Mouse (Mus musculus) intestine, postnatal 0 days (tissue): ENCODE data around the gene Setd5. TPM values are rescaled to one million over a fixed set of nuclear protein-coding genes. Genes with fewer than 3 reads are reported as not detected.

Source experiments
- ATAC-seq: fragments of 200-750 bp; cut with Nextera tagmentation; 2 replicates; pipeline ENCODE4 v1.8.0; 2017; ENCODE audit warnings: mild to moderate bottlenecking, moderate TSS enrichment, moderate library complexity
- H3K27ac ChIP-seq: fragments of 300-500 bp; sonication (generic); 2 replicates; pipeline ENCODE4 v1.5.1; 2014; ENCODE audit warnings: mild to moderate bottlenecking, low read depth, low read length, moderate library complexity
- H3K27me3 ChIP-seq: fragments of 300-500 bp; sonication (generic); replicated peaks from 2 replicates; pipeline ENCODE4 v1.6.1; 2014; ENCODE audit warnings: low read length, mixed read lengths; ENCODE audit not compliant: control insufficient read depth, insufficient read depth
- H3K36me3 ChIP-seq: fragments of 300-500 bp; sonication (generic); 2 replicates; pipeline ENCODE4 v1.6.1; 2014; ENCODE audit warnings: mild to moderate bottlenecking, moderate library complexity; ENCODE audit not compliant: control insufficient read depth, insufficient read depth
- H3K4me1 ChIP-seq: fragments of 300-500 bp; sonication (generic); replicated peaks from 2 replicates; pipeline ENCODE4 v1.6.1; 2014; ENCODE audit warnings: antibody characterized with exemption, low read length, mixed read lengths; ENCODE audit not compliant: control insufficient read depth, insufficient read depth
- H3K4me2 ChIP-seq: fragments of 300-500 bp; sonication (generic); replicated peaks from 2 replicates; pipeline ENCODE4 v1.6.1; 2014; ENCODE audit warnings: low read depth, mild to moderate bottlenecking, moderate library complexity
- H3K4me3 ChIP-seq: fragments of 300-500 bp; sonication (generic); 2 replicates; pipeline ENCODE4 v1.5.1; 2014; ENCODE audit warnings: low read depth, low read length
- H3K9ac ChIP-seq: fragments of 300-500 bp; sonication (generic); 2 replicates; pipeline ENCODE4 v1.6.1; 2014; ENCODE audit warnings: mild to moderate bottlenecking, low read depth, low read length
- H3K9me3 ChIP-seq: fragments of 300-500 bp; sonication (generic); 2 replicates; pipeline ENCODE4 v1.6.1; 2016; ENCODE audit warnings: mixed run types; ENCODE audit not compliant: control insufficient read depth
- CTCF ChIP-seq: sonication (generic); IDR thresholded peaks from 2 replicates; pipeline ENCODE4 v1.5.1; 2016; ENCODE audit warnings: low read depth, mild to moderate bottlenecking, control low read depth, antibody characterized with exemption, moderate library complexity
- WGBS: fragments of 180-500 bp; shearing (Covaris S2); extraction: QIAGEN DNeasy Blood & Tissue Kit; methylation state at CpG from one replicate; pipeline ENCODE4 v1.1.7; 2014; 5-methylcytosine and 5-hydroxymethylcytosine counted together
- polyA plus RNA-seq: library from polyadenylated mRNA; unstranded; fragments of >200 nt; fragmentation: Nextera tagmentation; extraction: Ambion mirVana; gene quantifications from 2 replicates; pipeline ENCODE4 v1.2.1, GENCODE M21; 2015

The Setd5 gene
- polyA plus RNA-seq, 1 experiment from 2014 or later: 32.2 TPM

GRCm38 (mm10) chr6:113156064-113156463 is 78.9 kb downstream of the Setd5 start:
- no peaks in the 10 kb centered on the region for H3K4me1 ChIP-seq
- peaks cover 49% of the 10 kb centered on the region for H3K36me3 ChIP-seq
- H3K9ac ChIP-seq: no peak overlapping the region
- 70% methylated on average over 4 of the region's 4 CpGs for WGBS
- no peaks in the 10 kb centered on the region for H3K27me3 ChIP-seq
- H3K4me3 ChIP-seq: no peak overlapping the region
- TF ChIP-seq CTCF: no peak
- peak; percentile 72; the same call in 1 of the 2 replicates for ATAC-seq
- H3K4me2 ChIP-seq: no peak overlapping the region
- H3K27ac ChIP-seq: no peak overlapping the region
- no peaks in the 10 kb centered on the region for H3K9me3 ChIP-seq

- 95% methylated on average over 10 of the region's 10 CpGs for WGBS
- Histone ChIP-seq H3K36me3 (peaks cover 15% of the 10 kb centered on the region), H3K9ac (no peak overlapping the region)
These were observed 82.9 kb downstream of the Setd5 start for GRCm38 (mm10) chr6:113160106-113160505.

GRCm38 (mm10) chr6:113161982-113162381 is 84.8 kb downstream of the Setd5 start:
- no peak for ATAC-seq
- Histone ChIP-seq H3K27me3 (no peaks in the 10 kb centered on the region), H3K4me3 (no peak overlapping the region), H3K4me1 (no peaks in the 10 kb centered on the region), H3K27ac (no peak overlapping the region), H3K9me3 (no peaks in the 10 kb centered on the region), H3K36me3 (peaks cover 9% of the 10 kb centered on the region; the same call in 1 of the 2 replicates), H3K9ac (no peak overlapping the region), H3K4me2 (no peak overlapping the region)
- WGBS: 77% methylated on average over 1 of the region's 1 CpGs
- TF ChIP-seq CTCF: no peak

More at GRCm38 (mm10) chr6:113160106-113160505, 82.9 kb downstream of the Setd5 start:
- ATAC-seq: no peak
- Histone ChIP-seq H3K9me3 (no peaks in the 10 kb centered on the region), H3K27ac (no peak overlapping the region), H3K4me1 (no peaks in the 10 kb centered on the region), H3K27me3 (no peaks in the 10 kb centered on the region), H3K4me3 (no peak overlapping the region), H3K4me2 (no peak overlapping the region)
- TF ChIP-seq CTCF: no peak

DNA sequence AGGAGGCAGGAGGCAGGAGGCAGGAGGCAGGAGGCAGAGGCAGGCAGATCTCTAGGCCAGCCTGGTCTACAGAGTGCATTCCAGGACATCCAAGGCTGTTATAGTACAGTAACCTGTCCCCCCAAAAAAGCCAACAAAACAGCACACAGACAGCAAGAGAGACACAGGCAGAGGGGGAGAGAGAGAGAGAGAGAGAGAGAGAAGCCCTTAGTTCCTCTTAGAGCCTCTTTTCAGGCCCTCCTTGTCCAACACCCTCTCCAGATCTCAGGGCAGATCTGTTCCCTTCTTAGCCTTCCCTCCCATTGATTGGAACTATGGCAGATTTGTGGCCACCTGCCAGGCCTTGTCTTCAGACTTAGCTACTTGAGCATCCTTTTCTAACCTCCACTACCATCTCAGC is 86.3 kb downstream of the Setd5 start:
- Histone ChIP-seq H3K9ac (no peak overlapping the region), H3K36me3 (peaks cover 9% of the 10 kb centered on the region; the same call in 1 of the 2 replicates), H3K4me3 (no peak overlapping the region), H3K9me3 (no peaks in the 10 kb centered on the region), H3K27me3 (no peaks in the 10 kb centered on the region), H3K4me1 (no peaks in the 10 kb centered on the region), H3K4me2 (no peak overlapping the region), H3K27ac (no peak overlapping the region)
- TF ChIP-seq CTCF: no peak
- ATAC-seq: no peak

DNA sequence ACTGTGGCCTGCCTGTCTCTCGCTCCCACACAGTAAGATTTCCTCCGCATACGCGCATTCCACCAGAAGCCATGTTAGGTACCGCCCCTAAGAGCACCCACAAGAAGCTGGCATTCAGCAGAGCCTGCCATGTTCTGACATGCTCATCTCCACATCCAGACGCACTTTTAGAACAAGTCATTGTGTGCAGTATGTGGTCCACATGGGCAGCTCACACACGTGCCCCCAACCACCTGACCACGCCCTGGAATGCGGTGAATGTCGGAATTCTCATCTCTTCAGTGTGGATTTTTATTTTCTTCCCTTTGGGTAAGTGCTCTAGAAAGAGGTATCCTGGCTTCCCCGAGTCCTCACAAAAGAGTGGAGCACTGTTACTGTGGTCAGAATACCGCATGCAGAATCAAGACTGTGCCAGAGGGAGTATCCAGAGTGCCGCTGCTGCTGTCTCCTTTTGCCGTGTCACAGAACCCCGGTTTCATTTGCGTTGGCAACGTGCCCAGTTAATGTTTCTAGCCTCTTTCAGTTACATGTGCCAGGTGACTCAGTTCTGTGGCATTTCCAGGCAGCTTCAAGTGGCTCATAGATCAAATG is 89.6 kb downstream of the Setd5 start:
- Histone ChIP-seq H3K9ac (no peak overlapping the region), H3K4me3 (no peak overlapping the region), H3K36me3 (no peaks in the 10 kb centered on the region), H3K9me3 (no peaks in the 10 kb centered on the region), H3K27me3 (no peaks in the 10 kb centered on the region), H3K4me1 (no peaks in the 10 kb centered on the region), H3K27ac (no peak overlapping the region), H3K4me2 (peak overlapping the region; percentile 48; the same call in 1 of the 2 replicates)
- ATAC-seq: peak; percentile 42
- no peak for TF ChIP-seq CTCF
- 43% methylated on average over 17 of the region's 17 CpGs for WGBS

DNA sequence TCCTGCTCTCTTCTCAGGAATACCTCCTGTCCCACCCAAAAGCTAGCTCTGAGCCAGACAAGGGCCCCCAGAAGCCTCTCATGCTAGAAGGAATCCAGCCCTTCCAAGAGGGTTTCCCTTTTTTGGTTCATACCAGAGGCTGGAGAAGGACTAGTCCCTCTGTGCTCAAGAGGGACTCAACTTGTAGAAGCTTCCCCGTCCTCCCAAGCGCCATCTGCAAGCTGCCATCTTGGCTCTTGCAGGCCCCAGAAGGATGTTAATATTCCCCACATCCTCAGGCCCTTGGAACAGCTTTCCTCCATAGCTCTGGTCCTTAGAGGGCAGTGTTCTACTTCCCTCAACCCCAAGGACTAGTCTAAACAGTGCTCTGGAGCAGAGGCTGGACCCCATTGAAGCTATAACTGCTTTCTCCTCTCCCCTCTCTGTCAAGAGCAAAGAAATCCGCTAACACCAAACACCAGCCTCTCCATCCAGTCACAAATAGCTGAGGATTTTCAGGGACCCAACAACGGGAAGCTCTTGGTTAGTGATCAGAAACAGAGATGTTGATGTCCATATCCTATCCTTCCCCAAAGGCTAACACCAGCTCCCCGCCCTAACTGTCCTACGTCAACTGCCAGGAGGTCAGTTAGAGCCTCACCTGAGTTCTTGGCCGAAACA is 91.3 kb downstream of the Setd5 start:
- TF ChIP-seq CTCF: no peak
- Histone ChIP-seq H3K9ac (no peak overlapping the region), H3K4me3 (no peak overlapping the region), H3K27me3 (no peaks in the 10 kb centered on the region), H3K27ac (no peak overlapping the region), H3K4me1 (no peaks in the 10 kb centered on the region), H3K9me3 (no peaks in the 10 kb centered on the region), H3K36me3 (no peaks in the 10 kb centered on the region), H3K4me2 (no peak overlapping the region)
- WGBS: 89% methylated on average over 7 of the region's 7 CpGs
- ATAC-seq: no peak
